Mouse (Mus musculus): ENCODE measurements around the gene Atp13a2. TPM values are rescaled to one million over a fixed set of nuclear protein-coding genes. Genes with fewer than 3 reads are reported as not detected.

The Atp13a2 gene
- polyA plus RNA-seq, 1 experiment from 2014 or later = 34.9 TPM

DNA sequence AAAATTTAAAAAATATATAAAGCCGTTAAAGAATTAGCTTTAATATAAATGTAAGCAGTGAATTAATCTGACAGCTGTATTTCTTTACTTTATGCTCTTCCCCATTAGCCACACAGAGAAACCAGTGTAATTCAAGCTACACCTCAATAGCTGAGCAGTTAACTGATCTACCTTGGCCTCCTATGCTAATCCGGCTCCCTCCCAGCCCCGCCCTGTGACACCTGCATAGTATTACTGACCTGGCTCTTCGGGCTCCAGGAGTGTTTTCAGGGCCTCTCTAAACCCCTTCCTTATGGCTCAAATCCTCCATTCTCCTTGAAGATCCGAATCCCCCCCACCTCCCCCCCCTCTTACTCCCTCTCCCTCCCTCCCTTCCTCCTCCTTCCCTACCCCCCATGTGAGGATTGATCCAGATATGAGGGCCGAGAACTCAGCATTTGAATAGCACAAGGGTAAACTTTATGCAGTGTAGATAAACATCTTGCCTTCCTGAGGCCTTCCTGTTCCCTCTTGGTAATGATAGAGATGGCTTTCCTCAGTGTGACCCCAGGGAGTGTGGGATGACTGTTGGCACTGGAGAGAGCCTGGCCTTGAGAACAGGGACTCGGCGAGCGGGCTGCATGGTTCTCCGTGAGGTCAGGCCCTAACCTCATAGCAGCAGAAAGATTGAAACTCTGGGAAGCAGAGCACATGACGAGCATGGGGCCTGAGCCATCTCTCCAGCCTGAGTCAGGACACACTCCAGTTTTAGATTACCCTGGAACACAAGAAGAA lies 19.1 kb upstream of the Atp13a2 start:
- no peaks in the 10 kb centered on the region for H3K9me3 ChIP-seq (ENCODE audit: control insufficient read depth, low read length)
- no peaks in the 10 kb centered on the region; the same call in none of the 2 replicates for H3K4me1 ChIP-seq (replicated peaks; ENCODE audit: control insufficient read depth, insufficient read depth, low read length)
- no peaks in the 10 kb centered on the region for H3K27me3 ChIP-seq (ENCODE audit: control insufficient read depth, insufficient read depth, low read length)
- H3K36me3 ChIP-seq (ENCODE audit: control insufficient read depth, insufficient read depth, low read length) = no peaks in the 10 kb centered on the region
- H3K27ac ChIP-seq (ENCODE audit: low read depth, low read length) = no peak overlapping the region
- no peak overlapping the region for H3K4me3 ChIP-seq (ENCODE audit: low read depth, low read length)
- DNase-seq (ENCODE audit: low spot score) (no peak), ATAC-seq (ENCODE audit: low FRiP score) (no peak)
- no peak overlapping the region for H3K9ac ChIP-seq (ENCODE audit: low read depth, low read length)
- 92% methylated on average over 11 of the region's 11 CpGs for WGBS
- no peak overlapping the region for H3K4me2 ChIP-seq (replicated peaks; ENCODE audit: low read depth, low read length)

DNA sequence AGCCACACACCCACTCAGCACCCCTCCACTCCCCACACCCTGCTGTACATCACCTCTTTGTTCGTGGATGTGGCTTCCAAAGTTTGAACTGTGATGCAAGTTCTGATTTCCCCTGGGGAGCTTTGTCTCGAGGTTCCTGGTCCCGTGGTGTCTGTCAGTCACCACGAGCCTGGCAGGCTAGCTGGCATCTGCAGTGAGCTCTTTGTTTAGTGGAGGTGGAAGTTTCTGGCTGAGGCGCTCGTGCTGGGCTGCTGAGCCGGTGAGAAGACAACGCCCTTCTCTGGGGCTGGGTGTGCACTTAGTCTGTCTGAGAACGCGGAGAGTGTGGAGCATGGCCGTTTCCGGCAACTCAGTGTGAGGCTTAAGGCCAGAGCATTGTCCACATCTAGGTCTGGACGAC lies 15.0 kb upstream of the Atp13a2 start:
- no peak overlapping the region for H3K4me2 ChIP-seq (replicated peaks; ENCODE audit: low read depth, low read length)
- 88% methylated on average over 13 of the region's 13 CpGs for WGBS
- H3K27me3 ChIP-seq (ENCODE audit: control insufficient read depth, insufficient read depth, low read length) = no peaks in the 10 kb centered on the region
- no peak overlapping the region for H3K4me3 ChIP-seq (ENCODE audit: low read depth, low read length)
- H3K9ac ChIP-seq (ENCODE audit: low read depth, low read length) = no peak overlapping the region
- DNase-seq (ENCODE audit: low spot score) = no peak
- H3K27ac ChIP-seq (ENCODE audit: low read depth, low read length) = no peak overlapping the region
- peaks cover 14% of the 10 kb centered on the region for H3K36me3 ChIP-seq (ENCODE audit: control insufficient read depth, insufficient read depth, low read length)
- H3K9me3 ChIP-seq (ENCODE audit: control insufficient read depth, low read length) = no peaks in the 10 kb centered on the region
- no peak for ATAC-seq (ENCODE audit: low FRiP score)
- H3K4me1 ChIP-seq (replicated peaks; ENCODE audit: control insufficient read depth, insufficient read depth, low read length) = no peaks in the 10 kb centered on the region

DNA sequence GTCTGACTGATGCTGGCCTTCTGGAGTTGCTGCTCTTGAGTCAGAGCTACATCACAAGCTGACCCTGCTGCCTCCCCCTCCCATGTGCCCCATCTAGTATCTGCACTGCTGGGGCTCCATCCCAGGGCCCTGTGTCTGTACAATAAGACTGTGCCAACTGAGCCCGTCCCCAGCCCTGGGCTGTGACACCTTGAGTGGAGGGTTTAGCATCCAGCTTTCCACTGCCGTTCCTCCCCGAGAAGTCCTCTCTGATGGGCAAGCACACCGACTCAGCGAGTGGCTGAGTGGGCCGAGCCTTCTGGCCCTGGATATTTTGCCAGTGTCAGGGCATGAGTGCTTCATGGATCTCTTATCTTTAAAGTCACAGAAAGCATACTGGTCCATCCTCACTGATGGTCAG lies 12.3 kb upstream of the Atp13a2 start:
- Histone ChIP-seq H3K27ac (ENCODE audit: low read depth, low read length) (no peak overlapping the region), H3K4me3 (ENCODE audit: low read depth, low read length) (no peak overlapping the region), H3K9me3 (ENCODE audit: control insufficient read depth, low read length) (no peaks in the 10 kb centered on the region), H3K4me1 (replicated peaks; ENCODE audit: control insufficient read depth, insufficient read depth, low read length) (no peaks in the 10 kb centered on the region), H3K36me3 (ENCODE audit: control insufficient read depth, insufficient read depth, low read length) (peaks cover 18% of the 10 kb centered on the region), H3K27me3 (ENCODE audit: control insufficient read depth, insufficient read depth, low read length) (no peaks in the 10 kb centered on the region), H3K4me2 (replicated peaks; ENCODE audit: low read depth, low read length) (no peak overlapping the region), H3K9ac (ENCODE audit: low read depth, low read length) (no peak overlapping the region)
- no peak for DNase-seq (ENCODE audit: low spot score)
- 92% methylated on average over 6 of the region's 6 CpGs for WGBS
- ATAC-seq (ENCODE audit: low FRiP score) = no peak

DNA sequence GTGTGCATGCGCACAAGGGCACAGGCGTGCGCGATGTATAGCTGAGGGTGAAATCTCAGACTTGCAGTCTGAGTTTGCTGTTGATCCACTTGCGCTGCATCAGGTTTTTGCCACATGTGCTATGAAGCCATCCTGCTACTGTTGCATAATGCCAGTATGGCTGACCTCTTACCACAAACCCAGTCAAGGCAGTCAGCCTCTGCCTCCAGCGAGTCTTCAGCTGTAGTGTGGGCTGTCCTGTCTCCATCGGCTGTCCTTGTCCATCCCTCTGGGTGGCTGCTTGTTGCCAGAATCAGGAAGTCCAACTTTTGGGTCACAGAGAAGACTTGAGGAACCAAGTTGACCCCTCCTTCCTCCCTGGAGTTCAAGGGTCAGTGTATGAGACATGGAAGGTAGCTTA lies 11.3 kb upstream of the Atp13a2 start:
- H3K4me1 ChIP-seq (replicated peaks; ENCODE audit: control insufficient read depth, insufficient read depth, low read length) = no peaks in the 10 kb centered on the region
- peaks cover 19% of the 10 kb centered on the region for H3K36me3 ChIP-seq (ENCODE audit: control insufficient read depth, insufficient read depth, low read length)
- DNase-seq (ENCODE audit: low spot score) (no peak), ATAC-seq (ENCODE audit: low FRiP score) (no peak)
- no peak overlapping the region for H3K27ac ChIP-seq (ENCODE audit: low read depth, low read length)
- no peak overlapping the region for H3K4me2 ChIP-seq (replicated peaks; ENCODE audit: low read depth, low read length)
- no peaks in the 10 kb centered on the region for H3K27me3 ChIP-seq (ENCODE audit: control insufficient read depth, insufficient read depth, low read length)
- no peak overlapping the region for H3K9ac ChIP-seq (ENCODE audit: low read depth, low read length)
- 91% methylated on average over 7 of the region's 7 CpGs for whole genome bisulfite sequencing
- H3K9me3 ChIP-seq (ENCODE audit: control insufficient read depth, low read length) = no peaks in the 10 kb centered on the region
- no peak overlapping the region for H3K4me3 ChIP-seq (ENCODE audit: low read depth, low read length)

DNA sequence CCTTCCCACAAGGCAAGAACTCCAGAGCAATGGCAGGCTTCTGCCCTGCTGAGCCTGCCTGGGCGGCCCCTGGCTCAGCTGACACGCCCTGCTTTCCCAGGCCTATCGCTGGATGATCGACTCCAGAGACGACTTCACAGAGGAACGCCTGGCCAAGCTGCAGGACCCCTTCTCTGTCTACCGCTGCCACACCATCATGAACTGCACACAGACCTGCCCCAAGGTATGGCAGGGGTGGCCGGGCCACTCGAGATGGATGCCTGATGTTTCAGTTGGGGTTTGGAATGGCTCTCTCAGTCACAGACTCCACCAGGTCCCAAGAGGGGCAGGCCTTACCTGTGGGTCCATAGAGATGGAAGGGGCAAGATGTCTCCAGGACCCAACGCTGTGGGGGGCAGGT lies 9.4 kb upstream of the Atp13a2 start:
- no peak overlapping the region for H3K27ac ChIP-seq (ENCODE audit: low read depth, low read length)
- no peak overlapping the region for H3K9ac ChIP-seq (ENCODE audit: low read depth, low read length)
- H3K36me3 ChIP-seq (ENCODE audit: control insufficient read depth, insufficient read depth, low read length) = peaks cover 19% of the 10 kb centered on the region
- no peak overlapping the region for H3K4me2 ChIP-seq (replicated peaks; ENCODE audit: low read depth, low read length)
- DNase-seq (ENCODE audit: low spot score) = no peak
- ATAC-seq (ENCODE audit: low FRiP score) = no peak
- H3K4me3 ChIP-seq (ENCODE audit: low read depth, low read length) = no peak overlapping the region
- H3K9me3 ChIP-seq (ENCODE audit: control insufficient read depth, low read length) = no peaks in the 10 kb centered on the region
- no peaks in the 10 kb centered on the region for H3K4me1 ChIP-seq (replicated peaks; ENCODE audit: control insufficient read depth, insufficient read depth, low read length)
- no peaks in the 10 kb centered on the region for H3K27me3 ChIP-seq (ENCODE audit: control insufficient read depth, insufficient read depth, low read length)
- WGBS = 91% methylated on average over 10 of the region's 10 CpGs

DNA sequence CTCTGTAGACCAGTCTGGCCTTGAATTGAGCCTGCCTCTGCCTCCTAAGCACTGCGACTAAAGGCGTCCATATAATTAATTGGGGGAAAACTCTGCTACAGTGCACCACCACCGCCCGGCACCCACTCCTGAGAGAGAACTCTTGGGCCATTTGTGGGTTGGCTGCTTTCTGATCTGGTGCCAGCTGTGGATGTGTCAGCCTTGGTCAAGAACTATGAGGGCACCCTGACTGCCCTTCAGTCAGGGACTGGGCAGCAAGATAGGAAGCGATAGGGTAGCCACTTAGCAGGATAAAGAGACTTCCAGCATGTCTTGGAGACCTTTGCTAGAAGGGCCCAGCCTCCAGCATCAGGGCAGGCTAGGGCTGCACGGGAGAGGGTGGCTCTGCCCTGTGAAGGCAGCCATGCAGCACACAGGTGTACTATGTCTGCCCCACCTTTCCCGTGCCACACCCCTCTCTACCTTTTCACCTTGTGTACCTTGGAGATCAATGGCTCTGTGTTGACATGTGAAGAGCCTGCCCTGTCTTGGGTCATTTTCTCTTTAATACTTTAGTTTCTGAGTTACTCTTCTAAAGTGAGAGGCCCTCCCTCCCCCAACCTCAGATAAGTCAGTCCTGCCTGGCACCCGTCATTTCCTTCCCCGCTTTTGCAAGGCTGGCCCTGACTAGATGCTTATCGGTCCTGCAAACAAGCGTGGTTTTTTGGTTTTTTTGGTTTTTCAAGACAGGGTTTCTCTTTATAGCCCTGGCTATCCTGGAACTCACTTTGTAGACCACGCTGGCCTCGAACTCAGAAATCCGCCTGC lies 8.6 kb upstream of the Atp13a2 start:
- peaks cover 15% of the 10 kb centered on the region for H3K36me3 ChIP-seq (ENCODE audit: control insufficient read depth, insufficient read depth, low read length)
- ATAC-seq (ENCODE audit: low FRiP score) = no peak

DNA sequence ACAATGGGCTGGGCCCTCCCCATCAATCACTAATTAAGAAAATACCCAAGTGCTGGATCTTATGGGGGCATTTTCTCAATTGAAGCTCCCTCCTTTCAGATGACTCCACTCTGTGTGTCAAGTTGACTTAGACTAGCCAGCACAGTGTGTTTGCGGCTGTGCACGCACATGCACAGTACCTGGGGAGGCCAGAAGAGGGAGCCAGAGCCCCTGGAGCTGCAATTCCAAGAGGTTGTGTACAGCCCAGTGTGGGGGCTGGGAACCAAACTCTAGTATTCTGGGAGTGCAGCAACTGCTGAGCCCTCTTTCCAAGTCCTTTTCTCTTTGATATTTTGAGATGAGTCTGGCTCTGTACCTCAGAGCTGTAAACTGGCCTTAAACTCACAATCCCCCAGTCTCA lies 5.1 kb upstream of the Atp13a2 start:
- no peak overlapping the region for H3K4me3 ChIP-seq (ENCODE audit: low read depth, low read length)
- H3K9me3 ChIP-seq (ENCODE audit: control insufficient read depth, low read length) = no peaks in the 10 kb centered on the region
- no peak overlapping the region for H3K4me2 ChIP-seq (replicated peaks; ENCODE audit: low read depth, low read length)
- 79% methylated on average over 2 of the region's 2 CpGs for WGBS
- H3K27ac ChIP-seq (ENCODE audit: low read depth, low read length) = no peak overlapping the region
- ATAC-seq (ENCODE audit: low FRiP score) (no peak), DNase-seq (ENCODE audit: low spot score) (no peak)
- peaks cover 5% of the 10 kb centered on the region; the same call in 1 of the 2 replicates for H3K36me3 ChIP-seq (ENCODE audit: control insufficient read depth, insufficient read depth, low read length)
- no peaks in the 10 kb centered on the region for H3K4me1 ChIP-seq (replicated peaks; ENCODE audit: control insufficient read depth, insufficient read depth, low read length)
- no peak overlapping the region for H3K9ac ChIP-seq (ENCODE audit: low read depth, low read length)
- H3K27me3 ChIP-seq (ENCODE audit: control insufficient read depth, insufficient read depth, low read length) = no peaks in the 10 kb centered on the region

More for the DNA sequence above, 8.6 kb upstream of the Atp13a2 start:
- Histone ChIP-seq H3K4me1 (replicated peaks; ENCODE audit: control insufficient read depth, insufficient read depth, low read length) (no peaks in the 10 kb centered on the region), H3K9me3 (ENCODE audit: control insufficient read depth, low read length) (no peaks in the 10 kb centered on the region), H3K4me2 (replicated peaks; ENCODE audit: low read depth, low read length) (no peak overlapping the region), H3K27me3 (ENCODE audit: control insufficient read depth, insufficient read depth, low read length) (no peaks in the 10 kb centered on the region), H3K4me3 (ENCODE audit: low read depth, low read length) (no peak overlapping the region), H3K27ac (ENCODE audit: low read depth, low read length) (no peak overlapping the region), H3K9ac (ENCODE audit: low read depth, low read length) (no peak overlapping the region)
- WGBS = 96% methylated on average over 14 of the region's 14 CpGs
- no peak for DNase-seq (ENCODE audit: low spot score)

DNA sequence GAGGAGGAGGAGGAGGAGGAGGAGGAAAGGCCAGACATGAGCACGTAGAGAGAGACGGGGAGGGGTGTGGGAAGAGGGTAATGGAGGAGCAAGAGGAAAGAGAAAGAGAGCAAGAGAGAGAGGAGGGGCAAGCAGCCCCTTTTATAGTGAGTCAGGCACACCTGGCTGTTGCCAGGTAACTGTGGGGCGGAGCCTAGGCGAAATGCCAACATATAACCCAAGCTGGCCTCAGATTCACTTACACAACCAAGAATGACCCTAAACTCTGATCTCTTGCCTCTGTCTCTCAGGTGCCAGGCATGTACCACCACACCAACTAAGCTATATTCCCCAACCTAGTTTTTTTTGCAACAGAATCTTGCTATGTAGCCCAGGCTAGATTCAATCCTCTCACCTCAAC lies 3.9 kb upstream of the Atp13a2 start:
- Histone ChIP-seq H3K4me1 (replicated peaks; ENCODE audit: control insufficient read depth, insufficient read depth, low read length) (no peaks in the 10 kb centered on the region), H3K4me3 (ENCODE audit: low read depth, low read length) (no peak overlapping the region), H3K27ac (ENCODE audit: low read depth, low read length) (no peak overlapping the region), H3K9me3 (ENCODE audit: control insufficient read depth, low read length) (no peaks in the 10 kb centered on the region), H3K9ac (ENCODE audit: low read depth, low read length) (no peak overlapping the region), H3K4me2 (replicated peaks; ENCODE audit: low read depth, low read length) (no peak overlapping the region), H3K27me3 (ENCODE audit: control insufficient read depth, insufficient read depth, low read length) (no peaks in the 10 kb centered on the region), H3K36me3 (ENCODE audit: control insufficient read depth, insufficient read depth, low read length) (peaks cover 5% of the 10 kb centered on the region; the same call in 1 of the 2 replicates)
- 63% methylated on average over 4 of the region's 4 CpGs for WGBS
- no peak for ATAC-seq (ENCODE audit: low FRiP score)
- no peak for DNase-seq (ENCODE audit: low spot score)

DNA sequence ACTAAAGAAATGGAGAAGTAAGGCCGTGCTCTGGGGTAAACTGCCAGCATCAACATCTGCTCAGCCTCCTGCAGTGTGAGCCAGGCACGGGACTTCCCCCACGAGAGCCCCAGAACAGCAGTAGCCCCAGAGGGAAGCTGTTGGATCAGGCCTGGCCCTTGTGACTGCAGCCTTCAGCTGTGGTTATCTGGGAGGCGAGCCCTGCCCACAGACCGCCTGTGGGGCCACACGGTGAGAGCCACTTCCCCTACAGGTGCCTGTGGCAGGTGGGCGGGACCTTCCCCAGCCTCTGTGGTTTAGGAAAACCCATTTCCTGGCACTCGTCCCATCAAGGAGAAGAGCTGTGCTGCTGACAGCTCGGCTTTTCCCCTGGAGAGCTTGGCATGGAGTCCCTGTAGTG lies 3.2 kb upstream of the Atp13a2 start:
- DNase-seq (ENCODE audit: low spot score) = no peak

More for the DNA sequence above, 3.2 kb upstream of the Atp13a2 start:
- Histone ChIP-seq H3K27me3 (ENCODE audit: control insufficient read depth, insufficient read depth, low read length) (no peaks in the 10 kb centered on the region), H3K4me3 (ENCODE audit: low read depth, low read length) (no peak overlapping the region), H3K9ac (ENCODE audit: low read depth, low read length) (no peak overlapping the region), H3K9me3 (ENCODE audit: control insufficient read depth, low read length) (no peaks in the 10 kb centered on the region), H3K27ac (ENCODE audit: low read depth, low read length) (no peak overlapping the region), H3K4me2 (replicated peaks; ENCODE audit: low read depth, low read length) (no peak overlapping the region), H3K4me1 (replicated peaks; ENCODE audit: control insufficient read depth, insufficient read depth, low read length) (no peaks in the 10 kb centered on the region), H3K36me3 (ENCODE audit: control insufficient read depth, insufficient read depth, low read length) (peaks cover 5% of the 10 kb centered on the region; the same call in 1 of the 2 replicates)
- 22% methylated on average over 9 of the region's 9 CpGs for WGBS
- ATAC-seq (ENCODE audit: low FRiP score) = no peak

All from hindbrain, embryonic 11.5 days (tissue).